Mouse (Mus musculus): ENCODE results near the gene Spry2.

GRCm38 (mm10) chr14:105900841-105901240 lies 4.2 kb upstream of the Spry2 start:
- TF ChIP-seq CTCF (conservative IDR thresholded peaks at IDR 0.05 in 1 of 2, IDR thresholded peaks at IDR 0.05 in 1 of 2; ENCODE audit: low read depth in 2 of 2, low read length in 2 of 2) (no peak), EP300 (IDR thresholded peaks at IDR 0.05; ENCODE audit: low read length) (no peak), ETS1 (conservative IDR thresholded peaks at IDR 0.05; ENCODE audit: low read depth, low read length) (no peak)

Measured in CH12.LX (cell line).